Mouse (Mus musculus) forebrain, embryonic 13.5 days (tissue): ENCODE data around the gene 6820408C15Rik. TPM values are rescaled to one million over a fixed set of nuclear protein-coding genes. Genes with fewer than 3 reads are reported as not detected.

ENCODE experiments used
- ATAC-seq: fragments of 200-750 bp; cut with Nextera tagmentation; 2 replicates; pipeline ENCODE4 v1.8.0; 2017
- H3K27ac ChIP-seq: fragments of 300-500 bp; sonication (generic); 2 replicates; pipeline ENCODE4 v1.5.1; 2015; ENCODE audit warnings: inconsistent platforms, mild to moderate bottlenecking, moderate library complexity
- H3K27me3 ChIP-seq: fragments of 300-500 bp; sonication (generic); 2 replicates; pipeline ENCODE4 v1.6.1; 2015; ENCODE audit warnings: mild to moderate bottlenecking, inconsistent platforms
- H3K36me3 ChIP-seq: fragments of 300-500 bp; sonication (generic); 2 replicates; pipeline ENCODE4 v1.6.1; 2015; ENCODE audit warnings: mild to moderate bottlenecking, inconsistent platforms; ENCODE audit not compliant: poor library complexity, severe bottlenecking
- H3K4me1 ChIP-seq: fragments of 300-500 bp; sonication (generic); 2 replicates; pipeline ENCODE4 v1.6.1; 2015; ENCODE audit warnings: inconsistent platforms
- H3K4me2 ChIP-seq: fragments of 300-500 bp; sonication (generic); 2 replicates; pipeline ENCODE4 v1.6.1; 2015; ENCODE audit warnings: inconsistent platforms, mild to moderate bottlenecking, moderate library complexity
- H3K4me3 ChIP-seq: fragments of 300-500 bp; sonication (generic); 2 replicates; pipeline ENCODE4 v1.5.1; 2015; ENCODE audit warnings: mild to moderate bottlenecking, inconsistent platforms
- H3K9ac ChIP-seq: fragments of 300-500 bp; sonication (generic); 2 replicates; pipeline ENCODE4 v1.6.1; 2015; ENCODE audit warnings: mild to moderate bottlenecking, inconsistent platforms
- H3K9me3 ChIP-seq: fragments of 300-500 bp; sonication (generic); replicated peaks from 2 replicates; pipeline ENCODE4 v1.6.1; 2016; ENCODE audit warnings: inconsistent platforms
- WGBS: fragments of 180-500 bp; shearing (Covaris S2); methylation state at CpG from one replicate; pipeline ENCODE4 v1.1.7; 2015; 5-methylcytosine and 5-hydroxymethylcytosine counted together
- polyA plus RNA-seq: library from polyadenylated mRNA; unstranded; fragments of >200 nt; fragmentation: Nextera tagmentation; extraction: Ambion mirVana; gene quantifications from 2 replicates; pipeline ENCODE4 v1.2.1, GENCODE M21; 2015

6820408C15Rik gene
- polyA plus RNA-seq, 1 experiment from 2014 or later = 1.6 TPM

DNA sequence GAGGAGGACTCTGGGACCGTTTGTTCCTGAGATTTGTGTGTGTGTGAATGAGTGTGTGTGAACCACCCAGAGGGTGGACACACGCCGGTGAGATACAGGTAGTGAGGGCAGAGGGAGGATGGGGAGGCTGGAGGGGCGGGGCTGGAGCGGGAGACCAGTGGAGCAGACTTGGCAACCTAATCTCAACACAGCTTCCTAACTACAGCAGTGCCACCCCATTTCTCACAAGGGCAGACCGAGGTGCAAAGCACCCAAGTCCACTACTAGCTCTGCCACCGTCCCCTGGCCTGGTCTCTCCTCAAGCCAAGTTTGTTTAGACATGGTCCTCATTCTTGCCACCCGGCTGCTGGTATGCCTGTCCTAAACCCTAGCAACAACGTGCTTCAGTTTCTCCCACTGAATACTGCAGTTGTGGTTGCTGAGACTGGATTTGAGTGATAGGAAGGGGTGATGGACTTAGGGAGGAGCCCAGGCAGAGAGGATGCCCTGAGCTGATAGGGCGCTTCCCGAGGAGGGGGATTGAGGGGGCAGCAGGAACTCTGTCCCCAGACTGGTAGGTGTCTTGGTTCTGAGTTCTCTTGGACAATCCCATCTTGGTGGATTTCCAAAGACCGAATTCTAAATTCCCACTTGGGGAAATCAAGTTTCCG lies 20.0 kb upstream of the 6820408C15Rik start:
- H3K9me3 ChIP-seq = no peaks in the 10 kb centered on the region
- peaks cover 44% of the 10 kb centered on the region for H3K4me1 ChIP-seq
- no peaks in the 10 kb centered on the region for H3K27me3 ChIP-seq
- ATAC-seq = no peak
- peak overlapping the region; percentile 97 for H3K9ac ChIP-seq
- H3K4me2 ChIP-seq = peak overlapping the region; percentile 90
- no peaks in the 10 kb centered on the region for H3K36me3 ChIP-seq
- peak overlapping the region; percentile 100 for H3K27ac ChIP-seq
- WGBS = 19% methylated on average over 13 of the region's 13 CpGs
- H3K4me3 ChIP-seq = peak overlapping the region; percentile 90

GRCm38 (mm10) chr2:152396110-152397003 lies 19.0 kb upstream of the 6820408C15Rik start:
- ATAC-seq = peak; percentile 61
- Histone ChIP-seq H3K9me3 (no peaks in the 10 kb centered on the region), H3K27ac (peak overlapping the region; percentile 100), H3K4me1 (peaks cover 46% of the 10 kb centered on the region), H3K4me3 (peak overlapping the region; percentile 90), H3K27me3 (no peaks in the 10 kb centered on the region), H3K4me2 (peak overlapping the region; percentile 90), H3K9ac (peak overlapping the region; percentile 97), H3K36me3 (no peaks in the 10 kb centered on the region)
- under 1% methylated on average over 42 of the region's 46 CpGs for WGBS

DNA sequence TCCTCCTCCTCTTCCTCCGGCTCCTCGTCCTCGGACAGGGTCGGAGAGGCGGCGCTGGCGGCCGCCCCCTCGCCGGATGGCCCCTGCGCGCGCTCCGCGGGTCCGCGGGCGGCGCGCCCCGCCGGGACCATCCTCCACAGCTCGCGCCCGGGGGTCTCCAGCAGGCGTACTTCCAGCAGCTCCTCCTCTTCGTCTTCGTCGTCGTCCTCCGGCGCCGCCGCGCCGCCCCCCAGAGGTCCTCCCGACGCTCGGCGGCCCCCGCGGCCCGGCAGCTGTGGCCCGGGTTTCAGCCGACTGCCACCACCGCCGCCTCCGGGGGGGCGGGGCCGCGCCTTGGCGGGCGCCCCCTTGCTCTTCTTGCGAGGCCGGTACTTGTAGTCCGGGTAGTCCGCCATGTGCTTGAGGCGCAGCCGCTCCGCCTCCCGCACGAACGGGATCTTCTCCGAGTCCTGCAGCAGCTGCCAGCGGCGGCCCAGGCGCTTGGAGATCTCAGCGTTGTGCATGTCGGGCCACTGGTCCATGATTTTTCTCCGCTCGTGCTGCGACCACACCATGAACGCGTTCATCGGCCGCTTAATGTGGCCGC lies 18.3 kb upstream of the 6820408C15Rik start:
- H3K4me1 ChIP-seq = peaks cover 46% of the 10 kb centered on the region
- peak overlapping the region; percentile 100 for H3K27ac ChIP-seq
- H3K36me3 ChIP-seq = no peaks in the 10 kb centered on the region
- H3K27me3 ChIP-seq = no peaks in the 10 kb centered on the region
- H3K9ac ChIP-seq = peak overlapping the region; percentile 97
- under 1% methylated on average over 76 of the region's 77 CpGs for WGBS
- peak overlapping the region; percentile 90 for H3K4me3 ChIP-seq
- peak; percentile 4; the same call in 1 of the 2 replicates for ATAC-seq
- peak overlapping the region; percentile 90 for H3K4me2 ChIP-seq
- no peaks in the 10 kb centered on the region for H3K9me3 ChIP-seq

DNA sequence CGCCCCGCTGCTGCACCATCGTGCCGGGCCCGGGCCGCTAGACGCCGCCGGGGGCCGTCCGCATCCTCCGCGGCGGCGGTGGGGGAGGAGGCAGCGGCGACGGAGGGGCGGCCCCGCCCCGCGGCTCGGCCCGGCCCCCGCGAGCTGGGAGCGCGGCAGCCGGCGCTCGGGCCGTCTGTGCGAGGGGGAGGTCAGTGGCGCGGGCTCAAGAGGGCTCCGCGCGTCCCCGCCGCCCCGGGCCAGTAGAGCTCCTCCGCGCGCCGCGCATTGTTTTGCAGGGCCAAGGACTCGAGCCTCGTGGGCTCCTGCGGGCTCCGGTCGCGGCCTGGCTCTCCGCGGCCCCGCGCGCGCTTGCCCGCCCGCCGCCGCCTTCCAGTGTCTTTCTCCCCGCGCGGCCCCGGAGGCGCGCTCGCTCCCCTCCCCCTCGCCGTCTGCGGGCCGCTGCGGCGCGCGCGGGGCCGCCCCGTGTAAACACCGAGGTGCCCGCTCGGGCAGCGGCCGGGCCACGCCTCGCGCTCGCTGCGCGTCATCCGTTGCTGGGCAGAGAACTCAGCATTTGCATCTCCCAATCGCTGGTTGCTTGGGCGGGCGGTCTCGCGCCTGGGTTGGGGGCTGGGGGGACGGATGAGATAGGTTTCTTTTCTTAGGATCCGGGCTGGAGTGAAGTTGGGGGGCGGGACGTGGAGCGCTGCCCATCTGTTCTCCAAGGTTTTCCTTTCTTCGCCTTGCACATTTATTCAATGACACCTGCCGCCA lies 17.5 kb upstream of the 6820408C15Rik start, which contains the start of gene Sox12:
Gene Sox12, minus strand, starts transcription at position 384 of the 756 bp plus-strand sequence.
- Histone ChIP-seq H3K27ac (peak within 1 kb of the TSS; percentile 100), H3K4me1 (peaks cover 46% of the 10 kb centered on the region), H3K36me3 (no peaks in the 10 kb centered on the region), H3K4me2 (peak within 1 kb of the TSS; percentile 90), H3K9me3 (no peaks in the 10 kb centered on the region), H3K9ac (peak within 1 kb of the TSS; percentile 97), H3K4me3 (peak within 1 kb of the TSS; percentile 90), H3K27me3 (no peaks in the 10 kb centered on the region)
- WGBS = under 1% methylated on average over 70 of the region's 104 CpGs
- peak; percentile 73 for ATAC-seq

- H3K27me3 ChIP-seq = no peaks in the 10 kb centered on the region
- under 1% methylated on average over 37 of the region's 38 CpGs for WGBS
- peak overlapping the region; percentile 90 for H3K4me3 ChIP-seq
- ATAC-seq = peak; percentile 75
- H3K9me3 ChIP-seq = no peaks in the 10 kb centered on the region
- H3K27ac ChIP-seq = peak overlapping the region; percentile 100
- H3K9ac ChIP-seq = peak overlapping the region; percentile 97
- no peaks in the 10 kb centered on the region for H3K36me3 ChIP-seq
- peak overlapping the region; percentile 90 for H3K4me2 ChIP-seq
- peaks cover 39% of the 10 kb centered on the region for H3K4me1 ChIP-seq
These were observed 16.7 kb upstream of the 6820408C15Rik start for GRCm38 (mm10) chr2:152398691-152399090.

GRCm38 (mm10) chr2:152399122-152399542 lies 16.3 kb upstream of the 6820408C15Rik start:
- Histone ChIP-seq H3K27ac (peak overlapping the region; percentile 100), H3K4me1 (peaks cover 34% of the 10 kb centered on the region), H3K27me3 (no peaks in the 10 kb centered on the region), H3K9me3 (no peaks in the 10 kb centered on the region), H3K9ac (peak overlapping the region; percentile 97), H3K4me3 (peak overlapping the region; percentile 90), H3K4me2 (peak overlapping the region; percentile 90), H3K36me3 (no peaks in the 10 kb centered on the region)
- 0% methylated on average over 13 of the region's 13 CpGs for WGBS
- ATAC-seq = no peak; the same call in 1 of the 2 replicates

DNA sequence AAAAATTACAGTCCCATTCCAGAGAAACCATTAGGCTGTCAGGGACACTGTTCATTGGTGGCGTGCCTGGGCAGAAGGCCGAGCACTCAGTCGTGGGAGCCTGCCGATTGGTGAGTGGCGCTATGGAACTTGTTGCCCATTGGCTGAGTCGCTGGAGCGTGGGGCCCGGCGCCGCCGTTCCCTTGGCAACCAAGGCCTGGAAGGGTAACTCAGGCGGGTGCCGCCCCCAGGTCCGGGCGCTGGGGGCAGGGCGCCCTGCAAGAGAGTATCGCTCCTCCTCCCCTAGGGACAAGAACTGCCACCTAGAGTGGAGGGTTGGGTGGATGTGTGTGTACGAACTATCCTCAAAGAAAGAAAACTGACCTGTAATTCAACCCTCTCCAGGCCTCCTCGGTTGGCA lies 9.3 kb upstream of the 6820408C15Rik start:
- H3K4me3 ChIP-seq = peak overlapping the region; percentile 35
- no peaks in the 10 kb centered on the region for H3K36me3 ChIP-seq
- peak overlapping the region; percentile 79 for H3K27ac ChIP-seq
- WGBS = under 1% methylated on average over 19 of the region's 19 CpGs
- H3K9ac ChIP-seq = peak overlapping the region; percentile 60; the same call in 1 of the 2 replicates
- H3K4me2 ChIP-seq = peak overlapping the region; percentile 62
- no peaks in the 10 kb centered on the region for H3K9me3 ChIP-seq
- no peaks in the 10 kb centered on the region for H3K27me3 ChIP-seq
- peak; percentile 97 for ATAC-seq
- H3K4me1 ChIP-seq = peaks cover 31% of the 10 kb centered on the region

GRCm38 (mm10) chr2:152409781-152410180 lies 5.6 kb upstream of the 6820408C15Rik start:
- H3K36me3 ChIP-seq = no peaks in the 10 kb centered on the region
- H3K27ac ChIP-seq = peak overlapping the region; percentile 98
- no peak overlapping the region for H3K9ac ChIP-seq
- H3K4me2 ChIP-seq = no peak overlapping the region
- no peak for ATAC-seq
- 79% methylated on average over 6 of the region's 6 CpGs for WGBS
- H3K27me3 ChIP-seq = no peaks in the 10 kb centered on the region
- peaks cover 47% of the 10 kb centered on the region for H3K4me1 ChIP-seq
- H3K4me3 ChIP-seq = no peak overlapping the region
- H3K9me3 ChIP-seq = no peaks in the 10 kb centered on the region

DNA sequence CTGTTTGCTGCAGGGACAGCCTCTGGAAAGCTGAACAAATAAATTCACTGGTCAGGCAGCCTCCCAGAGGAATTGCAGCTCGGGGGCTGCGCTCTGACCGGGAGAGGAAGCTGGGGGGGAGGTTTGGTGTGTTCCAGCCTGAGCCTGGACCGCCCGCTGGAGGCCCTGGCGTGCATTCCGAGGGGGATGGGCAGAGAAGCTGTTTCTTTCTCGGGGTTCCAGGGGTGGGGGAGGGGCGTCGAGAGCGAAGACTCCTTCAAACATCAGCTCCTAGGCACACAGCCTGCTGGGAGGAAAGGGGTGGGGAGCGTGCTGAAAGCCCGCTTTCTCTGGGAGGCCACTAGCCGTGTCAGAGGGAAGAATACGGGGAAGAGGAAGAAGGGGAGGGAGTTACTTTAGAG lies 4.4 kb upstream of the 6820408C15Rik start:
- 0% methylated on average over 15 of the region's 15 CpGs for WGBS
- Histone ChIP-seq H3K27ac (peak overlapping the region; percentile 98), H3K9ac (peak overlapping the region; percentile 99), H3K27me3 (no peaks in the 10 kb centered on the region), H3K36me3 (no peaks in the 10 kb centered on the region), H3K9me3 (peaks cover 3% of the 10 kb centered on the region), H3K4me3 (peak overlapping the region; percentile 76), H3K4me1 (peaks cover 44% of the 10 kb centered on the region), H3K4me2 (peak overlapping the region; percentile 94)
- peak; percentile 67 for ATAC-seq

DNA sequence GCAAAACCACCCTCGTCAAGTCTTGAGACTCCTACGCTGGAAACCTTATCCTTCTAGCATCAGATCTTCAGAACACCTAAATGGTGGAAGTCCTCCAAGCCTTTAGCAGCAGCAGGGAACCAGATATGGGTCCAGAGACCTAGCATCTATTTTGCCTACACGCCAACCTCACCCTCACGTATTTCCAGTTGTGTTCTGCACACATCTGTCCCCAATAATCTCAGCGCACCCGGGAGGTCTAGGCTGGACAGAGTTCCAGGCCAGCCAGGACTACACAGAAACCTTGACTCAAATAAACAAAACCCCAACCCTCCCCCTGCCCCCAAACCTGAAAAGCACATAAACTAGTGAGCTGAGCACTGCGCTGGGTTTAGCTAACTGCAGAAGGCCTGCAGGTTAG lies 3.9 kb upstream of the 6820408C15Rik start:
- no peak for ATAC-seq
- Histone ChIP-seq H3K27ac (peak overlapping the region; percentile 98), H3K36me3 (no peaks in the 10 kb centered on the region), H3K27me3 (no peaks in the 10 kb centered on the region), H3K9me3 (peaks cover 7% of the 10 kb centered on the region), H3K9ac (peak overlapping the region; percentile 99), H3K4me3 (peak overlapping the region; percentile 76), H3K4me2 (peak overlapping the region; percentile 94), H3K4me1 (peaks cover 41% of the 10 kb centered on the region)
- under 1% methylated on average over 7 of the region's 7 CpGs for WGBS

DNA sequence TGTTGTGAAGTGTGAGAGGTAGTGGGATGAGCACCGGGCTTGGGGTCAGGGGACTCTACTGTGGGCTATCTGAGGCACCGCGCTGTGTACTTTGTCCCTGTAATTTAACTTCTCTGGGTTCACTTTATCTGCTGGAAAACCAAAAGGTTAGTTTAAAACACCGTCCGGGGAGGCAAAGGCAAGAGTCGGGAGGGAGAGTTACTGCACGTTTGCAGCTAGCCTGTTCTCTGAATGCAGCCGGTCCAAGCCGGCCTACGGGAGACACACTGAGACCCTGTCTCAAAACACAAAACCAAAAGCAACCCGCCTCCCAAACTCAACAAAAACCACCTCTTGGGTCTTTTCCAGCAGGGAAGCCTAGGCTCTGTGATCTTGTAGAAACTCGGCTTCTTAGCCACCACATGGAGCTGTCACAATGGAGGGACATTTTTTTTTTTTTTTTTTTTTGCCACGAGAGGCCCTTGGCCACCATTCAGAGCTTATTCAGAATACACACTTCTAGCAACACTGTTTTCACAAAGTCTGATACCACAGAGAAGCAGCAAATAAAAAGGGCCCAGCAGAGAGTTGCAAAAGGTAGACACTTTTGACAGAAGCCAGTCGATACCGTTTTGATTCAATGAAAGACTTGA lies 2.7 kb upstream of the 6820408C15Rik start:
- H3K9me3 ChIP-seq = peaks cover 7% of the 10 kb centered on the region
- H3K4me1 ChIP-seq = peaks cover 35% of the 10 kb centered on the region
- WGBS = under 1% methylated on average over 15 of the region's 15 CpGs
- H3K36me3 ChIP-seq = no peaks in the 10 kb centered on the region
- peak overlapping the region; percentile 94 for H3K4me2 ChIP-seq
- peak overlapping the region; percentile 76 for H3K4me3 ChIP-seq
- no peaks in the 10 kb centered on the region for H3K27me3 ChIP-seq
- peak overlapping the region; percentile 99 for H3K9ac ChIP-seq
- peak overlapping the region; percentile 98 for H3K27ac ChIP-seq
- no peak for ATAC-seq
